Mouse (Mus musculus) A20 (cell line): ENCODE data around the gene Nox3.

Source experiments
- DNase-seq: peaks from one replicate; pipeline ENCODE4 v3.0.0-alpha.2; 2011; ENCODE audit warnings: low read depth, low spot score

Nox3 gene

DNA sequence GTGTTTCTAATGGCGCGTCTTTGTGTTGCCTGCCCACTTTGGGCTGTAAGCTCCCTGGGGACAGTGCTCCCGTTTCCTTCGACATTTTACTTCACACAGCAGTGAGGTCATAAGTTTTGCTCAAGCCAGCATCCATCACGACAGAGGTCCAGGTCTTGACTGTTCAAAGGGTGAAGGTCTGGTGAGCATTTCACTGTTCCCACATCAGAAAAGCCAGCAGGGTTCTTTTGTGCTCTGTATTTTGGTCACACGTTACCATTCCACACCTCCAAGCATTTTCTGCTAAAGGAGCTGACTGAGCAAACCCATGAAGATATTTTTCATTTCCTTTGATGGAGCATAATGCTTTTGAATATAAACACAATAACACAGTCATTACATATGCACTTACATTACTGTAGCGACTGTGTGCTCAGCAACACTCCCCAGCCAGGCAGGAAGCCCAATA is 85.7 kb downstream of the Nox3 start:
- DNase-seq = no peak

- no peak for DNase-seq
Observed at GRCm38 (mm10) chr17:3602954-3603672, 92.9 kb downstream of the Nox3 start.

GRCm38 (mm10) chr17:3598393-3598792 is 97.7 kb downstream of the Nox3 start:
- DNase-seq = no peak

- no peak for DNase-seq
Observed at GRCm38 (mm10) chr17:3597866-3598265, 98.2 kb downstream of the Nox3 start.

GRCm38 (mm10) chr17:3597130-3597529 is 98.9 kb downstream of the Nox3 start:
- no peak for DNase-seq
